Mouse (Mus musculus) megakaryocyte, embryonic 14.5 days (primary cell): ENCODE results near the gene Pcp2. TPM values are rescaled to one million over a fixed set of nuclear protein-coding genes. Genes with fewer than 3 reads are reported as not detected.

Source experiments
- H3K27me3 ChIP-seq: replicated peaks from 2 replicates; pipeline ENCODE3; 2012; ENCODE audit warnings: inconsistent platforms
- H3K36me3 ChIP-seq: replicated peaks from 2 replicates; pipeline ENCODE3; 2012; ENCODE audit warnings: low read length, inconsistent platforms, mixed read lengths
- H3K4me1 ChIP-seq: 2 replicates; pipeline ENCODE4 v1.6.1; 2012; ENCODE audit warnings: inconsistent platforms
- H3K4me3 ChIP-seq: replicated peaks from 2 replicates; pipeline ENCODE3; 2012; ENCODE audit warnings: moderate library complexity, mild to moderate bottlenecking, inconsistent platforms
- H3K9me3 ChIP-seq: 2 replicates; pipeline ENCODE4 v1.6.1; 2012; ENCODE audit warnings: inconsistent platforms
- FLI1 ChIP-seq: IDR thresholded peaks from 2 replicates; pipeline ENCODE4 v1.6.1; 2012; ENCODE audit warnings: low read length, inconsistent platforms, mixed read lengths
- GATA1 ChIP-seq: IDR thresholded peaks from 3 replicates; pipeline ENCODE4 v1.6.1; 2012; ENCODE audit warnings: mixed read lengths, low read length, inconsistent platforms, borderline replicate concordance
- polyA plus RNA-seq: library from polyadenylated mRNA; stranded (reverse); fragments of >175 nt; gene quantifications from 2 replicates; pipeline ENCODE4 v1.2.3, GENCODE M21; 2012; ENCODE audit warnings: low replicate concordance; ENCODE audit not compliant: insufficient read depth

The Pcp2 gene
- polyA plus RNA-seq, 1 experiment: not detected

- peaks cover 38% of the 10 kb centered on the region for H3K36me3 ChIP-seq
- peaks cover 52% of the 10 kb centered on the region for H3K4me1 ChIP-seq
- H3K4me3 ChIP-seq: no peak overlapping the region
- TF ChIP-seq GATA1 (no peak), FLI1 (no peak)
- no peaks in the 10 kb centered on the region for H3K9me3 ChIP-seq
- H3K27me3 ChIP-seq: no peaks in the 10 kb centered on the region
Measured at GRCm38 (mm10) chr8:3628014-3628413, 2.7 kb upstream of the Pcp2 start.

- no peak for TF ChIP-seq GATA1
- no peak for TF ChIP-seq FLI1
- no peaks in the 10 kb centered on the region for H3K27me3 ChIP-seq
- no peaks in the 10 kb centered on the region for H3K9me3 ChIP-seq
- no peak overlapping the region for H3K4me3 ChIP-seq
- H3K4me1 ChIP-seq: peaks cover 52% of the 10 kb centered on the region
- peaks cover 35% of the 10 kb centered on the region for H3K36me3 ChIP-seq
Measured at GRCm38 (mm10) chr8:3626971-3627370, 1.6 kb upstream of the Pcp2 start.

GRCm38 (mm10) chr8:3622119-3622518, 3.2 kb downstream of the Pcp2 start:
- Histone ChIP-seq H3K4me3 (peak overlapping the region; percentile 98), H3K36me3 (peaks cover 59% of the 10 kb centered on the region), H3K4me1 (peaks cover 50% of the 10 kb centered on the region), H3K27me3 (no peaks in the 10 kb centered on the region), H3K9me3 (no peaks in the 10 kb centered on the region)
- no peak for TF ChIP-seq FLI1
- no peak for TF ChIP-seq GATA1

- no peak for TF ChIP-seq GATA1
- TF ChIP-seq FLI1: peak; percentile 63; the same call in 1 of the 2 replicates
- Histone ChIP-seq H3K9me3 (no peaks in the 10 kb centered on the region), H3K27me3 (no peaks in the 10 kb centered on the region), H3K4me1 (peaks cover 43% of the 10 kb centered on the region), H3K36me3 (peaks cover 65% of the 10 kb centered on the region), H3K4me3 (peak within 1 kb of the TSS; percentile 98)
Measured at GRCm38 (mm10) chr8:3621199-3621970, 4.0 kb downstream of the Pcp2 start, which contains the start of the genes Xab2 and Pet100. TSS of gene Xab2 (minus strand) at chr8:3621316. TSS of gene Pet100 (plus strand) at chr8:3621548.

- Histone ChIP-seq H3K36me3 (peaks cover 84% of the 10 kb centered on the region), H3K4me3 (no peak overlapping the region), H3K9me3 (no peaks in the 10 kb centered on the region), H3K27me3 (no peaks in the 10 kb centered on the region), H3K4me1 (peaks cover 41% of the 10 kb centered on the region)
- TF ChIP-seq FLI1: no peak
- no peak for TF ChIP-seq GATA1
Measured at GRCm38 (mm10) chr8:3609816-3610150, 15.6 kb downstream of the Pcp2 start.

- Histone ChIP-seq H3K36me3 (peaks cover 79% of the 10 kb centered on the region), H3K4me3 (no peak overlapping the region), H3K27me3 (peaks cover 4% of the 10 kb centered on the region), H3K9me3 (no peaks in the 10 kb centered on the region), H3K4me1 (peaks cover 41% of the 10 kb centered on the region)
- no peak for TF ChIP-seq GATA1
Measured at GRCm38 (mm10) chr8:3609046-3609815, 16.1 kb downstream of the Pcp2 start.

- H3K36me3 ChIP-seq: peaks cover 65% of the 10 kb centered on the region
- peaks cover 14% of the 10 kb centered on the region for H3K27me3 ChIP-seq
- H3K4me3 ChIP-seq: peak overlapping the region; percentile 47
- TF ChIP-seq GATA1 (no peak), FLI1 (no peak)
- H3K4me1 ChIP-seq: peaks cover 41% of the 10 kb centered on the region
- H3K9me3 ChIP-seq: no peaks in the 10 kb centered on the region
Measured at GRCm38 (mm10) chr8:3607822-3608221, 17.5 kb downstream of the Pcp2 start.

- Histone ChIP-seq H3K4me1 (peaks cover 41% of the 10 kb centered on the region), H3K9me3 (no peaks in the 10 kb centered on the region), H3K27me3 (peaks cover 19% of the 10 kb centered on the region), H3K36me3 (peaks cover 52% of the 10 kb centered on the region), H3K4me3 (no peak overlapping the region)
- TF ChIP-seq FLI1 (no peak), GATA1 (no peak)
Measured at GRCm38 (mm10) chr8:3606593-3606992, 18.8 kb downstream of the Pcp2 start.

- Histone ChIP-seq H3K36me3 (peaks cover 21% of the 10 kb centered on the region), H3K4me1 (peaks cover 28% of the 10 kb centered on the region), H3K27me3 (peaks cover 33% of the 10 kb centered on the region), H3K4me3 (no peak overlapping the region), H3K9me3 (no peaks in the 10 kb centered on the region)
- TF ChIP-seq FLI1 (no peak), GATA1 (no peak)
Measured at GRCm38 (mm10) chr8:3603439-3603838, 21.9 kb downstream of the Pcp2 start.

GRCm38 (mm10) chr8:3600401-3600800, 24.9 kb downstream of the Pcp2 start:
- no peaks in the 10 kb centered on the region for H3K9me3 ChIP-seq
- no peaks in the 10 kb centered on the region for H3K36me3 ChIP-seq
- H3K27me3 ChIP-seq: peaks cover 44% of the 10 kb centered on the region
- TF ChIP-seq FLI1 (no peak), GATA1 (no peak)
- H3K4me1 ChIP-seq: peaks cover 14% of the 10 kb centered on the region
- no peak overlapping the region for H3K4me3 ChIP-seq
